Mouse (Mus musculus) NIH3T3 (cell line): Measurements from ENCODE around the gene Abcb1b.
"Not testable (repeated sequence)": the region's sequence is repeated elsewhere in the genome, so short reads cannot be mapped to it uniquely, and the experiment has no call there.

ENCODE experiments used
- DNase-seq: peaks from one replicate; pipeline ENCODE4 v3.0.0-alpha.2; 2012; ENCODE audit warnings: low read depth

The Abcb1b gene

DNA sequence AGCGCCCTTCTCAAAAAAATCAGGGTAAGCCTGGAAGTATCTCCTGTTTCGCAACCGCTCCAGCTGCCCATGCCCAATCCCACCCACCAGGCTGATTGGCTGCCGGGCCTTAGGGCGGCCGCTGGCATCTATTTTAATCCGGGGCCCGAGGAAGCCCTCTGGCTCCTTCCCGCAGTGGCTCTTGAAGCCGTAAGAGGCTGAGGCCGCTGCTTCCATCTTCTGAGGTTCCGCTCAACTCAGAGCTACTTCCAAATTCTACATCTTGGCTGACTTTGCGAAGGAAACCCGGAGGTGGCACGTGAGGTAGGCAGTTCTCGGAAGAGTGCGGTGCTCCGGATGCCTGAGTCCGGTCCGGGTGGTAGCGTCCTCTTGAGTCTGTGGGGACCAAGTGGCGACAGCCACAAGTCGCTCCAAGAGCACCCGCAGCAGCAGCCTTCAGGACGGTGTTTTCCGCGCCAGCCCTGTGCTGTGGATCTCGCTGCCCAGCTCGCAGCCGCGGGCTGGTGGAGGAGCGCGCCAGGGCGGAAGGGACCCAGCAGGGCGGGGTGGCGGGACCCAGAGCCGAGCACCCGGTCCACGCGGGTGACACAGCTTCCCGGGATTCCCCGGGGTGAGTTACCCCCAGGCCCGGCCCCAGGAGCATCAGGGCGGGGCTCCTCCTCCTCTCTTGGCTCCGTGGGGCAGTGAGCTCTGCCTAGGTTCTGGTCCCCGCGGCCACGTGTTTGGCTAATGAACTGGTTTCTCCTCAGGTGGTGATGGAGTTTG is at the start of gene Abcb1b:
Abcb1b (plus strand) TSS at position 161 of the 765 bp plus-strand sequence.
- DNase-seq: peak; percentile 89

GRCm38 (mm10) chr5:8772866-8773265 is 25.1 kb upstream of the Abcb1b start:
- no peak for DNase-seq

DNA sequence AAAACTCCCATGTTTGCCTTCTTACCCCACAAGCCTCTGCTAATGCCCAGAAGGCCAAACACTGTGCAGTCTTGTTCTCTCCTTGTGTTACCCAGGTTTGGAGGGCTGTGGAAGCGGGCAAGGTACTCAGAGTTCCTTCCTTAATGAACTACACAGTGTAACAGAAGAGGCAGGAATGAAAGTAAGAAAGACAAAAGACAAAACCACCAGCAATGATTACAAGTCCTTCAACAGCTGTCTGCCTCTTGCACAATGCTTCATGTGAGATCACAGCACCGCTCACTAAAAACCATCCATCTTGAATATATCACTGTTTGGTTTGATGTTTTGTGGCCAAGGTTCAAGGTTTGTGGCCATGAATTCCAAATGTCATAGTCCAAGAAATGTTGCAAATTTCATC is 19.6 kb upstream of the Abcb1b start:
- DNase-seq: no peak

DNA sequence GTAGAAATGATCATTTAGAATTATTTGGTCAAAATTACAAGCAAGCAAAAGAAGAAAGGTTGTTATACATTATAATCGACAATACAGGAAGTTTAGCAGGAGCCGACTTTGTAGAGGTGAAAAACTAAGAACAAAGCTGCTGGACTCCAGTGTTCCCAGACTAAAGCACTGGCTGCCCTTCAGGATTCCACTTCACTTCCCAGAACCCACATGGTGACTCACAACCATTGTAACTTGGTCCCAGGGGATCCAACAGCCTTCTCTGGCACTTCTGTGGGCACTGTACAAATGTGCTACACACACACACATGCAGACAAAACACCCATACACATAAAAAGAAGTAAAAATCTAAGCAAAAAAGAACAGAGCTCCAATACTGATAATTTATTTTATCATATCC is 19.2 kb upstream of the Abcb1b start:
- DNase-seq: peak; percentile 20

DNA sequence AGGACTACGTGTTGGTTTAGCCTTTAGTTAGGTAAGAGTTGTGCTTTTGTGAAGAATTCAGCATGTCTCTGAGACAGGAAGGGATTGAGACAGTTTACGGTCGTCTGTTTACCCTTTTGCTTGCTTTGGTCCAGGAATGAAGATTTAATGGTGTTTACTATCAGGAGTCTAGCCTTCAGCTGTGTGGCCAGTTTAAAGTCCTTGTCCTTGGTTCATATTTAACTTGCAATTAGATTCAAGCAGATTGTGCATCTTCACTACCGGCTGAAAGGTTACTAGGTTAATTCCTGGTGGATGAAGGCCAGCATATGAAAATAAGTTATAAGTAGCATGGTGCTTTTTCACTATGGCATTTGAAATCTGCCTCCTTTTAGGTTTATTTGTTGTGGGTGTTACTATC is 5.7 kb upstream of the Abcb1b start:
- DNase-seq: no peak

DNA sequence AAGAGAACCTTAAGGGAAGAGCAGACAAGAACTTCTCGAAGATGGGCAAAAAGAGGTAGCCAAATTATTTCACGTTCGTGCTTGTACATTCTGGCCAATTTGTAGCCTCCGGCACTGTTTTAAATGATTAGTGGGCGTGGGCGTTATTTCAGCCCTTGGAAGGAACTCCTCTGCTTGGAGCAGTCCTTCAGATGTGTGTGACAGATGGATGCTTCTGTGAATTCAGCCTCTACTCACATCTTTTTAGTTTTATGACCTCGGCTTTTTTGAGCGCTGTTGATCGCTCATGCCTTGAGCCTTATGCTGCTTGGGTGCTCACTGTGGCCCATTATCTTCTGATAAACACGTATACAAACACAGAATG is 787 bp downstream of the Abcb1b start:
- DNase-seq: no peak

- DNase-seq: no peak
These were observed 7.8 kb downstream of the Abcb1b start for GRCm38 (mm10) chr5:8805742-8806141.

DNA sequence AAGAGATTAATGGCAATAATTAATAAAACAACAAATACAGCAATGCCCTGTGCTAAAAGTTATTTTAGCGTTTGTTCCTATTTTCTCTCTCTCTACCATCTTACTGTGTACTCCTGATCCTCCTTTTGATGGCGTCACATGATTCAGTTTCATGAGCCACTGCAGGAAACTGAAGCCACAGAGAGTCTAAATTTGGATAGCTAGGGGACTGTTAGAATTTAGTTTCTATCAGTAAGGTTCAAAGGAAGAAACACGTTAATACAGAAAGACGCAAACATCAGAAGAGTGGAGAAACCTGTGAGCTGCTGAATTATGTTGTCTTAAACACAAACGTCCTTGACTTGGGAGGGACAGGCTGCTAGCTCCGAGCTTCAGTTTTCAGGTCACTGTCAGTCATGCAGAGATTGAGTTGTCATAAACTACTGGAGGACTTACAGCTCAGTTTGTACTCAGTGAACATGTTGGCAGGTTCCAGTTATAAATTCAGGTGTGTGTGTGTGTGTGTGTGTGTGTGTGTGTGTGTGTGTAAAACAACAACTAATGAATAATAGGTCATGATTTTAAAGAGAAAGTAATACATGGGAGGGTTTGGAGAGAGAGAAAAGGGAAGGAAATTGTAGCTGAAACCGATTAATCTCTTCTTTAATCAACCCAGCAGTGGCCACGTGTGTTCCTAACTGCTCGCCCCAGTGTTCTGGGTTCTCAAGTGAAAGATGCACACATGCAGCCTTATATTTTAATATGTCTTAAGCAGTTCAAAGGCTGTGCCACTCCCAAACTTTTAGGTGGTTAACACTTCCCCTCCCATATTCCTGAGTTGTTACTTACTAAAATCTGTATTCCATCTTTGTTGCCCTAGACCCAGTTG is 9.4 kb downstream of the Abcb1b start:
- DNase-seq: no peak

DNA sequence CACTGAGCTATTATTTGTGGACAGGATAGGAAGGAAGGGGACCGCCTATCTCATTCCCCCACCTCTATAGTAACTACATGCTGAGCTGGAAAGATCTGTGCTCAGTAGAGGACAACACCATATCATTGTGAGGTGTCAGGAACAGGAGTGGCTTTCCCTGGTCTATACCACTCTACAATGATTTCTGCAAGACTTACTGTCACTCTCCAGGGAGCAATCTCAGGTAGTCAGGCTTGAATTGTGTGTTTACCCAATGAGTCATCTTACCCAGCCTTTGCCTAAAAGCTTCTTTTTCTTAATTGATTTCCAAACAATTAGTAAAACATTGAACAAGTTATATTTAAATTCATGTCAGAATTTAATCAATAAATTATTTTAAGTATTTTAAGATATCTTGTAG is 15.9 kb downstream of the Abcb1b start:
- no peak for DNase-seq

DNA sequence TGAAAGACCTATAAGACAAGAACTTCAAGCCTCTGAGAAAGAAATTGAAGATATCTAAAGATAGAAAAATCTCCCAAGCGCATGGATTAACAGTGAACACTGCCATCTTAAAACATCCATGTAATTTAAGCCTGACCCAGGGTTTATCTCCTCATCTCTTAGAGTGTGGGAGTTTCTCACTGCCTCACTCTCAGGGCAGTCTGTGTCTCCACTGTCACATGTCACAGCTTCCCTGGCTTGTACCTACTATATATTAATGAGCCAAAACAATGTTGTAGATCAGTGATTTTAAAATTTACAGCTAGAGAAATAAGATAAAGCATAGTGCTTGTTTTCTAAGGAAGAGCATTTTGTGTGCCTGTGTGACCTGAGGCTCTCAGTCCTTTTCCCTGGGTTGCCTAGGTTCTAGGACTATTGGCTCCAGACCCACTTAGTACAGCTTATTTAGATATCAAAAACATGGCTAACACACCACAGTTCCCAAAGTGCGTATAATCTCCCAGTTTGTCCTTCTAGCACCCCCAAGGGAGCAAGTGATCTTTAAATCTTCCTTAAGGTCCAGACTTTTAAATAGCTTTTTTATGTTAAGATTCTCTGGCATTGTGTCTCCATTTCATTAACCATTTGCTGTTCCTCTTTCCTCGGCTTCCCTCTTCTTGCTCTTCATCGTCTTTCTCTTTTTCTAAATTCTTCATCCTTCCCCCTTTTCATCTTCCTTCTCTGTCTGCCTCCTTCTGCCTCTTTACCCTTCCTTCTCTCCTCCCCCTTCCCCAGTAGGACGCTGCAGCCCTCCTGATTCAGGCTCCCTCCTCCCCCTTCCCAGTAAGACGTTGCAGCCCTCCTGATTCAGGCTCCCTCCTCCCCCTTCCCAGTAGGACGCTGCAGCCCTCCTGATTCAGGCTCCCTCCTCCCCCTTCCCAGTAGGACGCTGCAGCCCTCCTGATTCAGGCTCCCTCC is 22.0 kb downstream of the Abcb1b start:
- no peak for DNase-seq

GRCm38 (mm10) chr5:8820592-8821104 is 22.7 kb downstream of the Abcb1b start:
- DNase-seq: not testable (repeated sequence)

DNA sequence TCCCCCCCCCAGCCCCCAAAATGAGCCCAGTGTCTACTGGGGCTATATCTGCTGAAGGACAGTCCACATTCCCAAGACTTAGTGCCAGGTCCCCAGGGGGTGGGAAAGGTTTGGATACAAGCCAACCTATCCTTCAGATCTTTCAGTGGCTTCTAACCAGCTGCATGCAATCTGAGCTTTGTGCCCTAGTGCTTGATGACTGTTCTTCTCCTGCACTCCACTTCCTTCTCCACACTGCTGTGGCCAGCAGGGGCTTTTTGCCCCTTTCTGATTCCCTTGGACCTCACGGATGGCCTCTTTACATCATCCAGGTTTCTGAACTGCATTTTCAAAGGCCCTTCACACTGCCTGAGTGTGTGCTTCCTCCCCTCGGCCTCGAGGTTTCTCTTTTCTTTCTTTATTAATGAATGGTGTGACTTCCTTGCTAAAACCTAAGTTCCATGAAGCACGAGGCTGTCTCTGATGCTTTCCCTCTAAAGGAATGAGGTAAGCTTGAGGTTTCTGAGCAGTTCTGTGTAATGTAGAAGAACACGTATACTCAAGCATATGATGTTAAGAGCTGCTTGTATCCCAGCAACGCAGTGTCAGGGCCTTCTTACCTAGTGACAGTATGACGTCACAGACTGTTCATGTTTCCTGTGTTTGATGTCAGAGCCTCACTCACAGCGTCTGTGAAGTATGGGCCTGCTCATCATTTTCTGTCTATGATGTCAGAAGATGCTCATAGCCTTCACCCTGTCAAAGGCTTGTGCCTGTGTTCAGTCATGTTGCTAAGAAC is 40.9 kb downstream of the Abcb1b start:
- peak; percentile 9 for DNase-seq

DNA sequence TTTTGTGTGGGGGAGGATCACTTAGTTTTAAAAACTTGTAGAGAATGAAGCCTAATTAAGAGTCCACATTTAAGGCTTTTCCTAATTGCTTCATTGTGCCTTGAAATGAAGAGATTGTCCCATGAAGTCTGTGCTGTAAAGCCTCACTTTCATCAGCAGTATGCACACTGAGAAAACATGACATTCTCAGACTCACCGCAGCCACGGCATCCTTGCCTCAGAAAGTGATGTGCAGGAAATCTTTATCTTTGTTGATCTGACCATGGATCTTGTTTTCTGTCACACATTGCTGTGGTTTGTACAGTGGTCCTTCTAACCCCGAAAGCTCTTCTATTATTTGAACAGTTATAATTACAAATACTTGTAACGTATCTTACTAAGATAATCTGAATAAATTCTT is 41.7 kb downstream of the Abcb1b start:
- no peak for DNase-seq

DNA sequence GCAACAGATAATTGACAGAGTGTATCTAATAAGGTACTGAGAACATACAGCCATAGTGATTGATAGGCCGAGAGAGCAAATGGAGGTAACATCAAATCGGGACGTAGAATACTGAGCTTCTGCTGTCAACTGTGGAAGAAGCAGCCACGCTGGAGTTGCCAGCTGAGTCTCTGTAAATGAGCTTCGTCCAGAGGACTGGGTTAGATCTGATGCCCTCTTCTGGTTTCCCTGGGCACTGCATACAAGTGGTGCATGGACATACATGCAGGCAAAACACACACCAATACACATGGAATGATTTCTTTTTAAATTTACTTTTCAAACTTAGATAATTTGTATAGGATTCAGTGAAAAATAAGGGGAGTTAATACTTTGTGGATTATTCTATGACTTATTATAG is 42.9 kb downstream of the Abcb1b start:
- DNase-seq: peak; percentile 69

GRCm38 (mm10) chr5:8842815-8843214 is 44.9 kb downstream of the Abcb1b start:
- DNase-seq: peak; percentile 37

GRCm38 (mm10) chr5:8848607-8849575 is 50.9 kb downstream of the Abcb1b start:
- not testable (repeated sequence) for DNase-seq

GRCm38 (mm10) chr5:8850851-8851250 is 52.9 kb downstream of the Abcb1b start:
- no peak for DNase-seq

- no peak for DNase-seq
These were observed 59.3 kb downstream of the Abcb1b start for GRCm38 (mm10) chr5:8857201-8857600.

- DNase-seq: peak; percentile 54
These were observed 63.9 kb downstream of the Abcb1b start for GRCm38 (mm10) chr5:8861811-8862210.
